Mouse (Mus musculus) heart, adult 18-20 months (tissue): ENCODE measurements at regions not wholly inside any gene's neighbourhood (a gene's known extent, or its start where the extent isn't known, plus 50 kb on each side); places are given as distances from the start of the nearest gene placed in this dataset.

ENCODE experiments used
- DNase-seq, 2 experiments: peaks; one replicate each; pipeline ENCODE4 v3.0.0; 2021 to 2022; ENCODE audit warnings: mixed read lengths in 1 of 2

GRCm38 (mm10) chr3:144324974-144325373 is 120.0 kb upstream of the Lmo4 start:
- DNase-seq: no peak

DNA sequence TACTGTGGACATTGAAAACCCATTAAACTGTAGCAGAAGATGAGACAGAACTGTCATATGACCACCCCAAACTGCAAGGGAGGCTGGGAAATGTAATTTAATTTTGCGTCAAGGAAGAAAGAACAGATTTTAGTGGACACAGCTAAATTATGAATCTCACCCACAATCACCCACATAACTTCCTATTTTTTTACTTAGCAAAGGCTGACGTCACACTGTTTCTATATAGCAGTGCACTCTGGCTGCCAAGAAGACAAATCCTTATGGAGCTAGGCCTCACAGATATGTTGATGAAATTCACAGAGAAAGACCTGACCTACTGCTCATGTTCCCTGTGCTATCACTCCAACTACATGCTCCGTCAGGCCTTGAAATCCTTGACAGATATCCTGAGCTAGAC is 118.5 kb upstream of the Lmo4 start:
- DNase-seq: no peak

DNA sequence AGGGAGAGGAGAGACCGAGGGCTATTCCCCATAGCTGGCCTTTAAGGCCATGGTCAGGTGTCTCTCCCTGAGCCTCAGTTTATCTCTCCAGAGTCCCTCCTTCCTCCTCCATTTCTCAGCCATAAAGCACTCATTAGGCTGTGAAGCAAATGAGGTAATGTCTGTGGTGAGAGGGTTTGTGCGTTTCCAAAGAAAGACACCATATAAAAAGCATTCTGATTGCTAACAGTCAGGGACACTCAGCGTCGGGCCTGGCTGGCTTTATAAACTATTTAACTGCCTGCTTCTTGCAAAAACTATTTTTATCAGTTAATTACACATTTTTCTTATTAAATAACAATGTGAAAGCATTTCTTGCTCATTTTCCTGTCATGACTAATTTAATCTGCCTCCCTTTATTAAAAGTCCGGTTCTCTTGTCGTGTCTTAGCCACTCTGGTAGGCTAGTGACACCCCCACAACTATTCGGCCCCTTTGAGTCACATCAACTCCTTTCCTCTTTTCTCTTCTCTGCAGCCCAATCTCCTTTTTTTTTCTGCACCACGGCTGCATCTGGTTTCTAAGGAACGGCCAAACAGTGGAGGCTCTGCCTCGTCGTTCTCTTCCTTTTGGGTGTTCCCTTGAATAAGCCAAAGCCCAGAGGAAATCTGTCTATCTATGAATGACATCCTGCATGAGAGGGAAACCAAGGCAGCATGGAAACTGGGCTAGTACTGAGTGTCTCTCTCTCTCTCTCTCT is 114.6 kb upstream of the Lmo4 start:
- DNase-seq: no peak

- DNase-seq: no peak
Observed at GRCm38 (mm10) chr3:144318761-144319467, 113.9 kb upstream of the Lmo4 start.

GRCm38 (mm10) chr3:144310748-144311147 is 105.7 kb upstream of the Lmo4 start:
- no peak for DNase-seq

DNA sequence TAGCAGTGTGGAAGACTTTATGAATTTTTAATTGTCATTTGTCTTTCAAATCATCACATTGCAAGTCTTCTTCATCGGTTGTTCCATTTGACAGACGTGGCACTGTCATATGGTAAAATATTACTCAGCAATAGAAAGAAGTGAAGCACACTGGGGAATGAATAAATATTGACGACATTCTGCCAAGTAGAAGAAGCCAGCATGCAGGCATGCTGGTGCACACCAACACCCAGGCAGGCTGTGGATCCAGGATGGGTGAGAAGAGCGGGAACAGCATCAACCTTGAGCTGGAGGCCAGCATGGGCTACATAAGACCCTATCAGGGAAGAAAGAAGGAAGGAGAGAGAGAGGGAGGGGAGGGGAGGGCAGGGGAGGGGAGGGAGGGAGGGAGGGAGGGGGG is 103.6 kb upstream of the Lmo4 start:
- no peak for DNase-seq

DNA sequence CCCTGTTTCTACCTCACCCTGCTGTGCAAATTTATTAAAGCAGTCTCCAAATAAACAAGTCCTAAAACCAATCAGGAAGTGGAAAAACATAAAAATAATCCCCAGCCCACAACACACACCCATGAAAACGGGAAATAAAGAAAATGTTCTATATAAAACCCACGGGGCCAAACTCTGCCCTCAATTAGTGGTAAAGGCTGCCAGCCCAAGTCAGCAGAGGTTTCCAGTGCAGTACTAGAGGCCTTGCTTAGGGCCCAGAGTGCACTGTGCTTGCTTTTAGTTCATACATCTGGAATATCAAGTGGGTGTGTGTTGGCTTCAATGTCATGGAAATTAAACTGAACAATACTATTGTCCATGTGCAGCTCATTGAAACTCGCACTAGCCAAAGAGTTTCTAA is 102.5 kb upstream of the Lmo4 start:
- no peak for DNase-seq

DNA sequence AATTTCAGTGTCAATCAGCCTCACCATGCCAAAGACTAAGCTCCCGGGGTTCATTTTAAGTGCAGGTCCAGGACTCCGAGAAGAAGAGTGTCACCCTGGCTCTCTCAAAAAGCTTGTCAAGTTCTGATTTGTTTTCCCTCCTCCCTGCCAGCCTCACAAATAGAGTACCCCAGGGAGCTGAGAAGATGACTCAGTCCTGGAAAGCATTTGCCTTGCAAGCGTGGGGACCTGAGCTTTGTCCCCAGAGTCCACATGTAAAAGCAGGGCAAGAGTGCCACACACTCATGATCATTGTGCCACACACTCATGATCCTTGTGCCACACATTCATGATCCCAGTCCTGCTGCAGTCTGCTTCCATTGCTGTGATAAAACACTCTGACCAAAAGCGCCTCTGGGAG is 100.4 kb upstream of the Lmo4 start:
- no peak for DNase-seq

DNA sequence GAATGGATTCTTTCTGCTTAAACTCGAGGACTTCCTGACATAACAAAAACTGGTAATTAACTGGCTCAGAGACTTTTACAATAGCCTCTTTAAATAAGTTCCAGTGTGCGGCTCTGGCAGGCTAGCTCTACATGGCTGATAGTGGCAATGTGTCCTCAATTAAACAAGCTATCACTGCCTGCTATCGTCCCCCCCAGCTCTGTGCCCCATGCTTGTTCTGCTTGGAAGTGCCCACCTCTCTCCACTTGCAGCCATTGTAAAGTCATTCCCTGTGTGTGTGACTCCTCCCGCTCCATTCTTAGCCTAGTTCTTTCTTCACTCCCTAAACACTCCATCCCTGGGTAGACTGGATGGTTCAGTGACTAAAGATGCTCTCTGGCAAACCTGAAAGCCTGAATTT is 99.9 kb upstream of the Lmo4 start:
- no peak for DNase-seq

DNA sequence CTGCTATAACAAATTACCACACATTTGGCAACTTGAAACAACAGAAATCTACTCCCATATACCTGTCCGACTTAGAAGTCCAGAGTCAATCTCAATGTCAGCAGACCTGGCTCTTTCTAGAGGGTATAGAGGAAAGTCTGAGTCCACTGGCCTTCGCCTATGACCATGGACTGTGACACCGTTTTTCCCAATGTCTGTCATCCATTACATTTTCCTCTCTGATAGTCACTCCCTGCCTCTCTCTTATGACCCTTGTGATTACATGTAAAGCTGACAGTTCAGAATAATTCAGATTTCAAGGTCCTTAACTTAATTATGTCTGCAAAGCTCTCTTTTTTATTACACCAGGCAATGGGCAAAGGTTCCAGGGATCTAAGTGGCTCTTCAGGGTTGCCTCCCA is 97.6 kb upstream of the Lmo4 start:
- DNase-seq: no peak

DNA sequence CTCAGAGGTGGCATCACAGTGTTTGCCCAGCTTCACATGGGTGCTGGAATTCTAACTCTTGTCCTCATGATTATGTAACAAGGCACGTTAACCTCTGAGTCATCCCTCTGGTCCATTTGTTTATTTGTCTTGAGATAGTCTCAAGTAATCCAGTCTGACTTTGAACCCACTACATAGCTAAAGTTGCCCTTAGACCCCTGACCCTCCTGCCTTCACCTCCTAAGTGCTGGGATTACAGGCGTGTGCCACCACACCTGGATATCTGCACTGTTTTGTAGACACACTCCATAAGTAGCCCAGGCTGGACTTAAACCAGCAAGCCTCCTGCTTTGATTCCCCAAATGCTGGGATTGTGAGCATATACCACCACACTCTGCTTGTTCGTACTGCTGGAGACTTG is 96.0 kb upstream of the Lmo4 start:
- no peak for DNase-seq

DNA sequence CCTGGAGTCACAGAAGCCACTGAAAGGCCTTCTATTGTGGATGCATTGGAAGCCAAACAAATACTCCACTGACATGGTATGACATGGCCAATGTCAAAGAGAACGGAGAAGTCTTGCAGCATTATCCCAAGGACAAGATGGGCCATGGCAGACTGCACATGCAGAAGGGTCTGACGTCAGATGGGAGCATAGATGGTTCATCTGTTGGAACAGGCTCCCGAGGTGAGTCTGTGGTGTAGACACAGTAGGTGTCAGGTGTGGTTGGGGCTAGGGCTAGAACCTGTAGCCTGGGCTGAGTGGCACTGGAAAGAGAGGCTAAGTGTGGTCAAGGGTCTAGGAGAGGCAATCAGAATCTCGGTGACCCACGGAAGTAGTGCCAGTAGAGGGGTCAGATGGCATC is 94.2 kb upstream of the Lmo4 start:
- DNase-seq: no peak

- DNase-seq: no peak
Observed at GRCm38 (mm10) chr3:144289489-144289888, 84.5 kb upstream of the Lmo4 start.

DNA sequence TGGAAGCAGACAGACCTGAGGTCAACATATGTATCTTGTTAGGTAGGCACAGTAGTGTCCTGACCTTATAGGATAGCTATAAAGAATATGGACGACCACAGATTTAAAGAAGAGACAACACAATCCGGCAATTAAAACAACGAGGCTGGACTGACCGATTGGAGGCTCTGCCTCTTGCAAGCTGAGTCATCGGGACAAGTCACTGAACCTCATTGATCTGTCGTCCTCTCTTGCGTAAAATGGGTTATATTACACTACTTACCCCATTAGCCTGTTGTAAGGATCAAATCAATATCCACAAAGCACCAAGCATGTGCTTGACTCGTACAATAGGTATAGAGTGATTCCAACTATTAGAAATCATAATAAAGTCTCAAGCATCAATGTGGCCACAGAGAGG is 81.1 kb upstream of the Lmo4 start:
- DNase-seq: no peak

- no peak for DNase-seq
Observed at GRCm38 (mm10) chr3:144284326-144284725, 79.3 kb upstream of the Lmo4 start.

GRCm38 (mm10) chr3:144273115-144273514 is 68.1 kb upstream of the Lmo4 start:
- no peak for DNase-seq

DNA sequence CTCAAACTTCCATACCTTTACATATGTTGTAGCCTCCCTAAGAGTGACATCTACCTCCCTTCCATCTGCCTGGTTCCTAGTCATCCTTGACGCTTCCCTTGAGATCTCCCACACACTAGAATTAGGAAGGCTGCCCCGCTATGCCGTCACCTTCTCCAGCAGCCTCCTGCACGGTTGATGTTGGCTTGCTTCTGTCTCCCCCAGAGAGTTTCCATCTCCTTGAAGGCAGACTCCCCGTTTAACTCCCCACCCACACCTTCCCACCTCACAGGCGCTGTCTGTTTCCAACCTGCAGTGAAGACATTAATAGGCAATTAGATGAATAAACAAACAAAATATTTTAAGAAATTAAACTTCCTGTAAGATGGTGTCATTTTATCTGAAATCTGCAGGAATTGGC is 65.2 kb upstream of the Lmo4 start:
- no peak for DNase-seq

- DNase-seq: peak in 1 of 2 experiments; percentile 8
Observed at GRCm38 (mm10) chr3:144264554-144264953, 59.5 kb upstream of the Lmo4 start.

GRCm38 (mm10) chr3:144260886-144261285 is 55.9 kb upstream of the Lmo4 start:
- DNase-seq: no peak

GRCm38 (mm10) chr3:144257714-144258517 is 52.9 kb upstream of the Lmo4 start:
- no peak for DNase-seq

GRCm38 (mm10) chr3:144257196-144257595 is 52.2 kb upstream of the Lmo4 start:
- no peak for DNase-seq

- no peak for DNase-seq
Observed at GRCm38 (mm10) chr3:144255596-144256550, 50.9 kb upstream of the Lmo4 start.
